Mouse (Mus musculus) thymus, adult 18-20 months (tissue): ENCODE data around the gene Trim67.

ENCODE experiments used
- DNase-seq, 2 experiments: peaks; one replicate each; pipeline ENCODE4 v3.0.0; 2022; ENCODE audit warnings: mixed read lengths in 2 of 2

Gene Trim67

GRCm38 (mm10) chr8:124792708-124793107 lies at the start of gene Trim67:
Gene Trim67 (plus strand): TSS chr8:124793092.
- peak in 1 of 2 experiments; percentile 7 for DNase-seq

GRCm38 (mm10) chr8:124746661-124747060 lies 46.2 kb upstream of the Trim67 start:
- no peak for DNase-seq

DNA sequence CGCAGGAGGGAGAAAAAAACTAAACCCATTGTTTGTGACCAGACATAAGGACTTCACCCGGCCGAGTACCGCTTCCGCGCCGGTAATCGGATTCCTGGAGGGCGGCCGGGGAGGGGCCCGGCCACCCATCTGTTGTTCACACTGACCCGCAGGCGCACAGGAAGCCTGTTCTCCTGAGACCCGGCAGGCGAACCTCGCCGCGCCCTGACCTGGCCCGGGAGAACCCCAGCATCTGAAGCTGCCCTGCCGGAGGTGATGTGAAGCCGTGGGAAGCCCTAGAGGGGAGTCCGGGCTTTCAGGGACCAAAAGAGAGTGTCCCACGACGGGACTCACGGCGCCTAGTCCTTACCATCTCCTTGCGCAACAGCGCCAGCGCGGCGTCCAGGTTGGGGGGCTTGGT lies 41.7 kb upstream of the Trim67 start:
- no peak for DNase-seq

GRCm38 (mm10) chr8:124751709-124752173 lies 41.2 kb upstream of the Trim67 start, which contains the start of gene Fam89a:
Gene Fam89a (minus strand): TSS chr8:124751832.
- peak; percentile 32 to 35 for DNase-seq

DNA sequence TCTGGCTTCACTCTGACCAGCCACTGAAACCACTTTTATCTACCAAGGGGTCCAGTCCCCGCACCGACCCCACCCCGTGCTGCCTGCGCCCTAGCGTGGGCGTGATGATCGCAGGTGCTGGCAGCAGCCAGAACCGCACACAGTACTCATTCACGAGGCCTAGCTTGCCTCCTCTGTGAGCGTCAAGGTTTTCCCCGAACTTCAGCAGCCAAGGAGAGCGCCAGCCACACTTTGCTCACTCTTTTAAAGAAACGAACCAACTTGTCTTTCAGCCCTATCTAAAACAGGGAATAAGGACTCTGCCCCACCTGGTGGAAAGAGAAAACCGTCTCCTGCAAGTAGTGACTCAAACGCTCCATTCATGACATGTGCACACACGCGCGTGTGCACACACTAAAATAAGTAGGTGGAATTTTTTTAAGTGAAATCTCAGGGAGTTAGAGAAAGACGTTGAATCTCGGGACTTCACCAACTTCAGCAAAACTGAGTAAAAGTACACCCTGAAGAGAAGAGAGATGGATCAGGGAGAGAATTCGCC lies 40.5 kb upstream of the Trim67 start:
- DNase-seq, result no peak

GRCm38 (mm10) chr8:124754101-124754791 lies 38.6 kb upstream of the Trim67 start:
- DNase-seq, result no peak

DNA sequence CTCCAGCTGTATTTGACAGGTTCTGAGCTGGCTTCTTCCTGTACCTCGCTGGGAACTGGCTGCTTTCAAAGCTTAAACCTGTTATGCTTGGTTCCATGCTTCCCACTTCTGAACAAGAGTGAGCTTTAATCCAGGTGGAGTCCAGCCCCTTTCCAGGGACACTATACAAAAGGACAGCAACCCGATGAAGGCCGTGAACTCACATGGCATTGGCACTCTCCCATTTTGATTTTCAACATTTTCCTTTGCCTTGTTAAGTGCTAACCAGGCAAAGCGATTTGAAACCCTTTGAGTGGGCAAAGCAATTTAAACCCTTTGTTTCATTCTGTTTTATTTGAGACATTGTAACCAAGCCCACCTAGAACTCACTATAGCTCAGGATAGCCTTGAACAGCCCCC lies 38.1 kb upstream of the Trim67 start:
- no peak for DNase-seq

- DNase-seq, result no peak
Observed at GRCm38 (mm10) chr8:124755481-124755880, 37.4 kb upstream of the Trim67 start.

- DNase-seq, result no peak
Observed at GRCm38 (mm10) chr8:124756153-124756552, 36.7 kb upstream of the Trim67 start.

- no peak for DNase-seq
Observed at GRCm38 (mm10) chr8:124756601-124757000, 36.3 kb upstream of the Trim67 start.

- no peak for DNase-seq
Observed at GRCm38 (mm10) chr8:124758544-124758943, 34.3 kb upstream of the Trim67 start.

DNA sequence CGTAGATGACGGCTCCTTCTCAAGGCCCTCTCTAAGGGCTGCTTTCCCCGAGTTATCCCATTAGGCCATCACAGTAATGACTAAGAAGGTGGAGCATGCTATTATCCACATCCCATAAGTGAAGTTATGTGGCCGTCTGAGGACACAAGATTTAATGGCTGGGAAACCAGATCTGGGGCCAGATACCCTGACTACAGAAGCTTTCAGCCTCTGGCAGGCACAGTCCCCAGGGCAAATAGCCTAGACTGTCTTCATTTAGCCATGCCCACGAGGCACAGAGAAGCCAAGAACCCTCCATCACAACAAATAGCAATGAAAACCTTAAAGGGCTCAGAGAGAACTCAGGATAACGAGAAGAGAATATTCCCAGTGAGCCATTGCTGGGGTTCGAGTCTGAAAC lies 29.8 kb upstream of the Trim67 start:
- no peak for DNase-seq

- no peak for DNase-seq
Observed at GRCm38 (mm10) chr8:124772389-124772788, 20.5 kb upstream of the Trim67 start.

GRCm38 (mm10) chr8:124775695-124776094 lies 17.2 kb upstream of the Trim67 start:
- DNase-seq, result no peak

- DNase-seq, result no peak
Observed at GRCm38 (mm10) chr8:124780236-124780635, 12.7 kb upstream of the Trim67 start.

GRCm38 (mm10) chr8:124782431-124782830 lies 10.5 kb upstream of the Trim67 start:
- no peak for DNase-seq

GRCm38 (mm10) chr8:124783228-124783627 lies 9.7 kb upstream of the Trim67 start:
- DNase-seq, result no peak

- DNase-seq, result no peak
Observed at GRCm38 (mm10) chr8:124784613-124785012, 8.3 kb upstream of the Trim67 start.

DNA sequence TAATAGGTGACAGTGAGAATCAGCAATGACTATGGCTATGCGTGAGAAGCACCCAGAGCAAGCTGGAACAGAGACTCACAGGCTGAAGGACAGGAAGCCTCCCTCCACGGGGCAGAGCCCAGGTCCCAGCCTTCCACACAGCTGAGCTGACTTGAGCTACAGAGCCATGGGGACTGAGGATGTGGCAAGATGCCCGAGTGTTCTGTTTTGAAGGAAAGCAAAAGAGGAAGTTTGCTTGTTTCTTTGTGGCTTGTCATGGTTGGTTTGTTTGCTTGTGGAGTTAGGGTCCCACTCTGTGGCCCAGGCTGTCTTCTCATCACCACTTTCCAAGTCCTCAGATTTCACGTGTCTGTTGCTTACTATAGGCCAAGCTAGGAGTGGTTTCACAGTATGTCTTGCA lies 2.2 kb upstream of the Trim67 start:
- DNase-seq, result no peak

- DNase-seq, result no peak
Observed at GRCm38 (mm10) chr8:124791751-124792150, 1.1 kb upstream of the Trim67 start.

- DNase-seq, result no peak
Observed at GRCm38 (mm10) chr8:124792186-124792585, 706 bp upstream of the Trim67 start.

GRCm38 (mm10) chr8:124793172-124793651 lies 320 bp downstream of the Trim67 start:
- peak; percentile 46 to 47 for DNase-seq

GRCm38 (mm10) chr8:124793661-124794485 lies 981 bp downstream of the Trim67 start:
- DNase-seq, result peak in 1 of 2 experiments; percentile 7

- DNase-seq, result peak; percentile 10 to 11
Observed at GRCm38 (mm10) chr8:124794486-124794780, 1.5 kb downstream of the Trim67 start.
